Mouse (Mus musculus): Measurements from ENCODE around the gene Pkhd1. TPM values are rescaled to one million over a fixed set of nuclear protein-coding genes. Genes with fewer than 3 reads are reported as not detected.

Pkhd1 gene
- total RNA-seq, 2 experiments from 2014 or later, result not detected

GRCm38 (mm10) chr1:20017619-20018018 lies 600.2 kb downstream of the Pkhd1 start:
- ATAC-seq (ENCODE audit: poor library complexity, severe bottlenecking), result no peak

Other genes starting within 250 kb of the Pkhd1 start
- not detected in 2 replicates for gene Il17a, start 112.8 kb upstream of the Pkhd1 start, total RNA-seq (2015)
- gene Il17a, start 112.8 kb upstream of the Pkhd1 start, total RNA-seq (2017), result not detected in 2 replicates
- 0.40 and 1.8 TPM in 2 replicates for gene Il17f, start 172.6 kb upstream of the Pkhd1 start, total RNA-seq (2015)
- not detected in 2 replicates for gene Il17f, start 172.6 kb upstream of the Pkhd1 start, total RNA-seq (2017)
- 317 and 364 TPM in 2 replicates for gene Mcm3, start 202.2 kb upstream of the Pkhd1 start, total RNA-seq (2015)
- gene Mcm3, start 202.2 kb upstream of the Pkhd1 start, total RNA-seq (2017), result 152 and 156 TPM in 2 replicates

All from megakaryocyte, adult 5-6 weeks (primary cell).